ENCODE assay signal across 8 mouse cellular contexts in genomic region chr3:27710648-27711428, GRCm38 (mm10). TPM values are rescaled to one million over a fixed set of nuclear protein-coding genes. Genes with fewer than 3 reads are reported as not detected.
DNase-seq lines count a peak whose midpoint lies in the region; ATAC-seq and TF ChIP-seq lines count a peak whose summit lies in the region.

Gene Fndc3b, minus strand, starts transcription at chr3:27711307.

- peak; percentile 96 for ATAC-seq in CD4-positive, CD25-positive, alpha-beta regulatory T cell, adult 4 months
- peak; percentile 96 for ATAC-seq in forebrain, embryonic 15.5 days (replicated peaks)
- ATAC-seq in liver, postnatal 0 days: peak; percentile 76
- peak; percentile 95 for ATAC-seq in neural tube, embryonic 13.5 days (ENCODE audit: low read depth)

- peaks cover 17% of the 10 kb centered on the region for H3K4me1 ChIP-seq in forebrain, embryonic 15.5 days
- peaks cover 11% of the 10 kb centered on the region for H3K4me1 ChIP-seq in liver, postnatal 0 days (ENCODE audit: insufficient read depth)
- peaks cover 25% of the 10 kb centered on the region for H3K4me1 ChIP-seq in neural tube, embryonic 13.5 days (replicated peaks)

- peak within 1 kb of the TSS; percentile 94 for H3K27ac ChIP-seq in forebrain, embryonic 15.5 days (replicated peaks)
- peak within 1 kb of the TSS; percentile 94 for H3K27ac ChIP-seq in liver, postnatal 0 days (ENCODE audit: low read depth)
- H3K27ac ChIP-seq in neural tube, embryonic 13.5 days (replicated peaks): peak within 1 kb of the TSS; percentile 95

- no peaks in the 10 kb centered on the region for H3K9me3 ChIP-seq in forebrain, embryonic 15.5 days
- no peaks in the 10 kb centered on the region for H3K9me3 ChIP-seq in liver, postnatal 0 days (ENCODE audit: low read length)
- H3K9me3 ChIP-seq in neural tube, embryonic 13.5 days: no peaks in the 10 kb centered on the region

- under 1% methylated on average over 88 of the region's 90 CpGs for WGBS in forebrain, embryonic 15.5 days
- WGBS in liver, postnatal 0 days (ENCODE audit: insufficient replicate concordance): under 1% methylated on average over 57 of the region's 90 CpGs
- 1% methylated on average over 84 of the region's 90 CpGs for WGBS in neural tube, embryonic 13.5 days

- intact Hi-C loops in heart, postnatal 14 days (cut with DNase I): loop anchor here (1.0 to 10.0 kb wide), 3 partner anchors 151 to 394 kb away; no protein-coding TSS in a partner anchor

- H3K4me2 ChIP-seq in forebrain, embryonic 15.5 days (replicated peaks): peak within 1 kb of the TSS; percentile 77
- H3K4me2 ChIP-seq in liver, postnatal 0 days (ENCODE audit: low read depth, low read length): peak within 1 kb of the TSS; percentile 64
- H3K4me2 ChIP-seq in neural tube, embryonic 13.5 days: peak within 1 kb of the TSS; percentile 71

- no peaks in the 10 kb centered on the region for H3K36me3 ChIP-seq in forebrain, embryonic 15.5 days
- H3K36me3 ChIP-seq in liver, postnatal 0 days (replicated peaks; ENCODE audit: insufficient read depth, low read length): no peaks in the 10 kb centered on the region
- no peaks in the 10 kb centered on the region for H3K36me3 ChIP-seq in neural tube, embryonic 13.5 days

- peak within 1 kb of the TSS; percentile 82 for H3K4me3 ChIP-seq in forebrain, embryonic 15.5 days
- H3K4me3 ChIP-seq in liver, postnatal 0 days (ENCODE audit: low read depth, low read length): peak within 1 kb of the TSS; percentile 86
- peak within 1 kb of the TSS; percentile 81 for H3K4me3 ChIP-seq in neural tube, embryonic 13.5 days

- TF ChIP-seq EP300 in liver, postnatal 0 days (IDR thresholded peaks at IDR 0.05; ENCODE audit: low read depth): no peak

- no peak for TF ChIP-seq CTCF in liver, postnatal 0 days (IDR thresholded peaks at IDR 0.05; ENCODE audit: low read depth)

- peak; percentile 42 for DNase-seq in c-Kit-positive CD71-positive TER-119-positive erythroid progenitor cells, embryonic 14.5 days (ENCODE audit: low spot score)
- peak; percentile 93 to 94 for DNase-seq in heart, postnatal 14 days
- peak; percentile 95 for DNase-seq in layer of hippocampus, adult 11-12 months (ENCODE audit: low spot score)
- DNase-seq in liver, postnatal 0 days: peak; percentile 90
- peak; percentile 87 for DNase-seq in telencephalon, adult 2 months (ENCODE audit: low read depth, low spot score)

- H3K9ac ChIP-seq in forebrain, embryonic 15.5 days (replicated peaks): peak within 1 kb of the TSS; percentile 71
- peak within 1 kb of the TSS; percentile 69 for H3K9ac ChIP-seq in liver, postnatal 0 days (replicated peaks)
- H3K9ac ChIP-seq in neural tube, embryonic 13.5 days: peak within 1 kb of the TSS; percentile 89

- H3K27me3 ChIP-seq in forebrain, embryonic 15.5 days: no peaks in the 10 kb centered on the region
- H3K27me3 ChIP-seq in liver, postnatal 0 days (ENCODE audit: insufficient read depth, low read length): no peaks in the 10 kb centered on the region
- H3K27me3 ChIP-seq in neural tube, embryonic 13.5 days: 0 out of 2 replicates have a peak, but pooled peaks cover 6% of the 10 kb centered on the region

RNA-seq across cellular contexts. Expression of gene Fndc3b, which starts in this region (rescaled TPM):
- polyA plus RNA-seq in CD4-positive, CD25-positive, alpha-beta regulatory T cell, adult 4 months (2017; shearing (Covaris generic)): under 1 TPM; 0.28 to 0.51 TPM
- 6.1 and 7.7 TPM in 2 replicates for polyA plus RNA-seq in forebrain, embryonic 15.5 days (2015; fragmentation: Nextera tagmentation; extraction: Ambion mirVana)
- 10 to 100 TPM; 73.2 to 79.0 TPM for total RNA-seq in heart, postnatal 14 days (2021)
- 12.0 and 14.9 TPM in 2 replicates for polyA plus RNA-seq in liver, postnatal 0 days (2015; fragmentation: Nextera tagmentation; extraction: Ambion mirVana)
- 10.1 and 11.7 TPM in 2 replicates for polyA plus RNA-seq in neural tube, embryonic 13.5 days (2015; fragmentation: Nextera tagmentation; extraction: Ambion mirVana)

Comparison
In these comparisons a context has a peak if more than half of its experiments do, and no peak if none do; other contexts are left out.
1. Peak in every context shown above with its lines: DNase-seq, ATAC-seq, H3K4me3 ChIP-seq and H3K27ac ChIP-seq.
2. Peak in ATAC-seq in CD4-positive, CD25-positive, alpha-beta regulatory T cell, adult 4 months; RNA of the gene not detected or under 1 TPM.
3. DNase-seq: peak in every context shown above with its lines; median percentile 95 in layer of hippocampus, adult 11-12 months; 94 in heart, postnatal 14 days; 90 in liver, postnatal 0 days; 87 in telencephalon, adult 2 months; 42 in c-Kit-positive CD71-positive TER-119-positive erythroid progenitor cells, embryonic 14.5 days.